Mouse (Mus musculus) mesoderm, embryonic 11.5 days (tissue): ENCODE measurements around the gene Olfr707.
"Not testable (repeated sequence)": the region's sequence is repeated elsewhere in the genome, so short reads cannot be mapped to it uniquely, and the experiment has no call there.

Experiments used
- DNase-seq: peaks from one replicate; pipeline ENCODE4 v3.0.0-alpha.2; 2012; ENCODE audit warnings: low read depth, low spot score

The Olfr707 gene

GRCm38 (mm10) chr7:106901141-106901540, at the start of gene Olfr707:
TSS of gene Olfr707 (minus strand) at chr7:106901241.
- DNase-seq = not testable (repeated sequence)

DNA sequence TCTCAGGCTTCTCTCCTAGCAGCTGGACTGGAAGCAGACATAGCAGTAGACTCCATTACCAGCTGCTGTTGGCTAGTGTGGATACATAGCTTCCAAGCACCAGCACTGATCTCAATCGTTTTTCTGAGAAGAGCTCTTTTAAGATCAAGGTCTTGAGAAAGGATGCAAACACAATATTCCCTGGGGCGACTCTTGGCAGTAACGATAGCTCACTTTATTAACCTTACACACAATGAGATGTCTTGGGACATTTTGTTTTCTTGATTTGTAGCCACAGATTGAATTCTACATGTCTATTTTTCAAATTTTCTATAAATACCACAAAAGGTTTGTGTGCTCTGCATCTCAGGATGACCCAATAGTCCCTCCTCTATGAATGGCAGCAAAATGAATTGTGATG, 47.2 kb upstream of the Olfr707 start, which contains the start of gene Olfr710:
Gene Olfr710 (minus strand): TSS at position 101 of the 400 bp plus-strand sequence.
- DNase-seq = no peak

DNA sequence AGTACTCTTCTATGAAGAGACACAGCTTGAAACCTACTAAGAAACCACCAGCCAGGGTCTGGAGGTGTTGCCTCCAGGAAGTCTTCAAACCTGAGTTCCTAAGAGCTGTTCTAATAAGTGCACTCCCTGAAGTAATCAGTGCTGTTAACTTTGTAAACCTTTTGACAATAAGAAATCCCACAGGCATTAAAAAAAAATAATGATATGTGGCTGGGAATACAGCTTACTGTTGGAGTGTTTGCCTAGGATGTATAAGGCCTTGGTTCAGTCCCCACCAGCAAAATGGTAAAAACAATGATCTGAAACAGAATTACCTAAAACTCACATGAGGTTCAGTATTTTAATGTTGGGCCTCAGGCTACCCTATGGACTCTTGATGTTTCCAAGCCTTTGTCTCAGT, 31.1 kb upstream of the Olfr707 start, which contains the start of gene Olfr709-ps1:
Gene Olfr709-ps1 (minus strand): TSS at position 101 of the 400 bp plus-strand sequence.
- no peak for DNase-seq

DNA sequence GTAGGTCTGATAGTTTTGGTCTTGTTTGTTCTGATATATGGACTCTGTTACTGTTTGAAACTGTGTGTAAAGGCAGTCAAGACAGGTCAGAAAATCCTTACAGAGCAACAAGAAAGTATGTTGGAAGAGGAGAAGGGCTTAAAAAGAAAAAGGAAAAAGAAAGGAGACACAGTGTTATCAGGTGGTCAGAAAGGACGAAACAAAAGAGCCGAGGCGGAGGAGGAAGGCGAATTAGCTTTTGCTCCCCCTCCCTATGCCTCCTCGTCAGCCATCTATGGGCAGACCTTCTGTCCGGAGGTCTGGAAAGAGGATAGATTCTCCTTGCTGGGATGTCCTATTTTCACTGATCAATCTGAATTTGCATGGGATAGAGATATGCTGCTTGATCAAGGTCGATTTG, 19.9 kb upstream of the Olfr707 start:
- DNase-seq = not testable (repeated sequence)

GRCm38 (mm10) chr7:106907676-106908075, 6.6 kb upstream of the Olfr707 start, which contains the start of gene Olfr1532-ps1:
TSS of gene Olfr1532-ps1 (plus strand) at chr7:106908001.
- no peak for DNase-seq

- DNase-seq = no peak
Observed at GRCm38 (mm10) chr7:106888062-106888461, 13.0 kb downstream of the Olfr707 start, which contains the start of gene Olfr706. TSS of gene Olfr706 (minus strand) at chr7:106888162.

GRCm38 (mm10) chr7:106876791-106877190, 24.2 kb downstream of the Olfr707 start, which contains the start of gene Olfr705:
TSS of gene Olfr705 (minus strand) at chr7:106876891.
- DNase-seq = no peak

- DNase-seq = no peak
Observed at GRCm38 (mm10) chr7:106862885-106863284, 38.2 kb downstream of the Olfr707 start, which contains the start of gene Olfr704. TSS of gene Olfr704 (plus strand) at chr7:106863185.

GRCm38 (mm10) chr7:106843060-106843459, 58.0 kb downstream of the Olfr707 start, which contains the start of gene Olfr703:
TSS of gene Olfr703 (plus strand) at chr7:106843360.
- no peak for DNase-seq
